Mouse (Mus musculus) adrenal gland, postnatal 4 days (tissue): ENCODE results near the gene Zfp488. TPM values are rescaled to one million over a fixed set of nuclear protein-coding genes. Genes with fewer than 3 reads are reported as not detected.

Experiments
- DNase-seq, 2 experiments: peaks; one replicate each; pipeline ENCODE4 v3.0.0; 2021 to 2022; ENCODE audit warnings: low spot score in 2 of 2, mixed read lengths in 2 of 2
- total RNA-seq, 2 experiments: library from RNA; stranded (reverse); gene quantifications; 2 replicates each; pipeline ENCODE4 v1.2.3; 2021

Zfp488 gene
- total RNA-seq, 2 experiments from 2014 or later: 0.08 to 0.17 TPM

DNA sequence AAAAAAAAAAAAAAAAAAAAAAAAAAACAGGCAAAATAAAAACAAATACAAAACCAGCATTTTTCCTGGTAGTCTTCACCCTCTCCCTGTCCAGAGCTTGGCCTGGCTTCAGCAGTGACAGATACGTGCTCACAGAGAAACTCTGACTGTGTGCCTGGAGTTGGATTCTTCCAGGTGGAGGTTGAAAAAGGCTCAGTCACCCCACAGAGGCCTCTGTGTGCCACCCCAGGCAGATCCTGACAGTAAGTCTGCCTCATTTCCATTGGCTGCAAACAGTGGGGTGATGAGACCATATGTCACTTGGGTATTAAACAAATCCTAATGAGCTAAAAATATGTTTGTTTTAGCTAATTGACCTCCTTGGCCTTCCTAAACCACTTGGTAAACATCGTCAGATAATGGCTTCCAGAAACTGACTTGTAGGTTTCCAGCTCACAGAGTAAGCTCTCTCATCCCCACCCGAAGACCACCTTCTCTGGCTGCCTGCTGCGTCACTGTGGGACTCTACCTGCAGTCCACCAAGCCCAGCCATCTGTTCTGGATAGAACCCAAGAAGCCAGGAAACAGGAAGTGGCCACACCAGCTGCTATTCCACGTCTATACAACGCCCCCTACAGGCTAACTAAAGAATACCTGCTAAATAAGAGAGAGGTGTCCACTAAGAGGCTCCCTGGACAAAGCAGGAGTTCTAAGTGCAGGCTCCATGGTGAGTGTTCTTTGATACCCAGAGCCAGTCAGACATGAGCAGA, 26.2 kb downstream of the Zfp488 start:
- no peak for DNase-seq

DNA sequence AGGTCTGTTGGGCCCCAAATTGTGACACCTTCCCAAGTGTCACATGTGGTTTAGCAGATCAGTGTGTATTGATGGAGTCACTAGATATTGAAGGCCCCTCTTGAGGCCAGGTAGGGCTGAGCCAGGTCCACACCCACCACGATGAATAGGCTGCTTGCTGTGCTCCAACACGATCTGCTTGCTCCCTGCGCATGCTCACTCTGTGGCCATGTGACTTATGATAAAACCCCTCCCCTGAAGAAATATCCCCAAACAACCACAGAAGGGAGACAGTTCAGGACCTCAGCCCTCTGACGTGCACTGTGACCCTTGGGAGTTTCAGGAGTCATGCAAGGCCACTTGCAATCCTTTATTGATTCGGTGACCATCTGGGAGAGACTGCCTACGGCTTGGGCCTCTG, 32.4 kb downstream of the Zfp488 start:
- DNase-seq: no peak

DNA sequence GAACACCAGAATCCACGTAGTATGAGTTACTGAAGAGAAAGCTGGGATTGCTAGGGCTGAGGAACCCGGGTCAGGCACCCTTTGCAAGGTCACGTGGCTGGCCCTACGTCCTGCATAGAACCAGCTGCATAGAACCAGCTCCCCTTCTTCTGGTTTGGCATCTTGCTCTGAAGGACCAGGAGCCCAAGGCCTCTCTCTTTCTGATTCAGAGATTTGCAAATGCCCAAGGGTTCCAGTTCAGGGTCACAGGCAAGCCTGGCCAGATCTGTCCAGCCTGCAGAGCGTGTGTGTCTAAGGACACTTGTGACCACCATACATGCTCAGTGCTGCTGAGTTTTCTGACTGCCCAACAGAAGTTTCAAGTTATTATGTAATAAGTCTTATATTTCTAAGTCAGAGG, 36.3 kb downstream of the Zfp488 start:
- no peak for DNase-seq

DNA sequence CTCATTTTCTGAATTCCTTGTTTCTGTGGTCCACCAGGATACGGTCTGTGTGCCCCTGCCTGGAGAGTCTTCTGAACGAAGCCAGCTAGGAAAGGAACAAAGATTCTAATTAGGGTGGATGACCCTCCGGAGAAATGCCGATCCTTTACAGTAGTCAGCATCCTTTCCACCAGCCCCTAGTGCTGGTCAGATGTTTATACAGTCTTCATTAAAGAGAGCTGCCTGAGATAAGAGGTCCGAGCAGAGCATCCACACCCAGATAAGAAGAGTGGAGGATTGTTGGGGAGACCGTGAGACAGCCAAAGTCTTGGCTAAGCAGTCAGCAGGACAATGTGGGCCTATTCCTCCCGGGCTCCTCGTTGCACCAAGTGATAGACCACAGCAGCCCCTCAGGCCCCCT, 37.8 kb downstream of the Zfp488 start, which contains the start of gene Gdf2:
TSS of gene Gdf2 (plus strand) at position 301 of the 400 bp plus-strand sequence.
- no peak for DNase-seq

DNA sequence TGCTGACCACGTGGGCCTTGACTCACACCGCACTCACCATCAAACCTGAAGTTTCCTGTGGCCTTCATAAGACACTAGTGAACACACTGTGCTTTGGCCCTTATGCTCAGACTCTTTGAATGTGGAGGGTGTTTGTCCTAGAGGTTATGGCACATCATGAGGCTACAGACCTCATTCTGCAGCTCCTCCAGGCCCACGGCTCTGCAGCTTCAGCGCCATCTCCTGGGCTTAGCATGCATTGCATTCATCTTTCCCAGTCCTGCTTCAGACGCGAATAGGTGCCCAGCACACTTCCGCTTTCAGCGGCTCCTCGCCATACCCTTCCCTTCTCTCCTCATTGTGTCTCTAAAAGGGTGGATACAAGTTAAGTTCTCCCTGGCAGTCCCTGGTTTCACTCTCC, 39.4 kb downstream of the Zfp488 start:
- DNase-seq: peak in 1 of 2 experiments; percentile 28

DNA sequence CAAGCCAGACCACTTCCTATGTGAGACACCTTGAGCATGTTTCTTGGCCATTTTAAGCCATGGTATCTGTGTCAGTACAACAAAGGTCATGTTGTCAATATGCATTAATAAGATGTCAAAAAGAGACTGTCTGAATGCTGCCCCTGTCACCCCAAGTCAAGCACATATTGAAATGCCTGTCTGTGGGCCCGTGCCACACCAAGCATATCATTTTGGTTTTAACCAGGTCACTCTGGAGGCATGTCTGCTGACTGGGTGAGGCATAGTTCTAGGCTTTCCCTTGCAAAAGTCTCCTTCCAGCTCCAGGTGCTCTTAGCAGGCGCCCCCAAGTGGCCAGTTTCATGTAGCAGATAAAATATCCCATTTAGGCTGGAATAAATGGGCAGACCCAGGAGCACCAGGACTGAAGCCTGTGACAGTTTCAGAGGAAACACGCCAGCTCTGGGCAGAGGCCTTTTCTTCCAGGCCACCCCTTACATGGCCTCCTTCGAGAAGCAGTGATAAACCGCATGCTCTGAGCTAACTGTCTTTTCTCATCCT, 44.7 kb downstream of the Zfp488 start:
- peak in 1 of 2 experiments; percentile 31 for DNase-seq

DNA sequence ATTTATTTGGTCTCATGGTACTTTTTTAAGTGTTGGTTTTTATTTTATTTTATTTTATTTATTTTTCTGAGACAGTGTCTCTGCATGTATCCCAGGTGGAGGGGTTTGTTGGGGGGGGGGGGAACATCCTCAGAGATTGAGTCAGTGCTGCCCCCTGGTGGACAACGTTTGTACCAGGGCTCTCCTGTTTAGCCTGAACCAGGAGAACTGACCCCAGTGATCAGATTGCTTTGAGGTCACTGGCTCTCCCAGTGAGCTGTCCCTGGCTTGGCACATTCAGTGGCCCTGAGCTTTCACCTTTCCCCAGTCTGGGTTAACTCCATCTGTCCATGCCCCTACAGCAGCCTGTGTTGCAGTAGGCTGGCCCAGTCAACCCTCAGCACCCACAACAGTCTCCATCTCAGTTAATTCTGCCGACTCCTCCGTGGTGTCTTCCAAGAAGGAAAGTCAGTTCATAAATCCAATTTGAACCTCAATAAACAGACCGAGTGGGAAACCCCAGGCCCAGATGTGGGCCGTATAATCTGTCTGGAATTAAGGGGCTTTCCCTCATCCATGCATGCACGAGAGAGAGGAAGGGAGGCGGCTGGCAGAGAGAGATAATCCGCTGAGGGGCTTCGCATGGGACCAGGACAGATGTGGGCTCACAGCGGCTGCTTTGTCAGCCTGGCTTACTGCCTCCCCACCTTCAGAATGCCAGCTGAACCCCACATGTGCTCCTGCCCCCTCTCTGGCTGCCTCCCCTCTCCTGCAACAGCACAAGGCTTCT, 45.4 kb downstream of the Zfp488 start:
- peak in 1 of 2 experiments; percentile 41 for DNase-seq

DNA sequence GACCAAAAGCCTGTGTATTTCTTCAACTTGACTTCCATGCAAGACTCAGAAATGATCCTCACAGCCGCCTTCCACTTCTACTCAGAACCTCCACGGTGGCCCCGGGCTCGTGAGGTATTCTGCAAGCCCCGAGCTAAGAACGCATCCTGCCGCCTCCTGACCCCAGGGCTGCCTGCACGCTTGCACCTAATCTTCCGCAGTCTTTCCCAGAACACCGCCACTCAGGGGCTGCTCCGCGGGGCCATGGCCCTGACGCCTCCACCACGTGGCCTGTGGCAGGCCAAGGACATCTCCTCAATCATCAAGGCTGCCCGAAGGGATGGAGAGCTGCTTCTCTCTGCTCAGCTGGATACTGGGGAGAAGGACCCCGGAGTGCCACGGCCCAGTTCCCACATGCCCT, 46.7 kb downstream of the Zfp488 start:
- no peak for DNase-seq

DNA sequence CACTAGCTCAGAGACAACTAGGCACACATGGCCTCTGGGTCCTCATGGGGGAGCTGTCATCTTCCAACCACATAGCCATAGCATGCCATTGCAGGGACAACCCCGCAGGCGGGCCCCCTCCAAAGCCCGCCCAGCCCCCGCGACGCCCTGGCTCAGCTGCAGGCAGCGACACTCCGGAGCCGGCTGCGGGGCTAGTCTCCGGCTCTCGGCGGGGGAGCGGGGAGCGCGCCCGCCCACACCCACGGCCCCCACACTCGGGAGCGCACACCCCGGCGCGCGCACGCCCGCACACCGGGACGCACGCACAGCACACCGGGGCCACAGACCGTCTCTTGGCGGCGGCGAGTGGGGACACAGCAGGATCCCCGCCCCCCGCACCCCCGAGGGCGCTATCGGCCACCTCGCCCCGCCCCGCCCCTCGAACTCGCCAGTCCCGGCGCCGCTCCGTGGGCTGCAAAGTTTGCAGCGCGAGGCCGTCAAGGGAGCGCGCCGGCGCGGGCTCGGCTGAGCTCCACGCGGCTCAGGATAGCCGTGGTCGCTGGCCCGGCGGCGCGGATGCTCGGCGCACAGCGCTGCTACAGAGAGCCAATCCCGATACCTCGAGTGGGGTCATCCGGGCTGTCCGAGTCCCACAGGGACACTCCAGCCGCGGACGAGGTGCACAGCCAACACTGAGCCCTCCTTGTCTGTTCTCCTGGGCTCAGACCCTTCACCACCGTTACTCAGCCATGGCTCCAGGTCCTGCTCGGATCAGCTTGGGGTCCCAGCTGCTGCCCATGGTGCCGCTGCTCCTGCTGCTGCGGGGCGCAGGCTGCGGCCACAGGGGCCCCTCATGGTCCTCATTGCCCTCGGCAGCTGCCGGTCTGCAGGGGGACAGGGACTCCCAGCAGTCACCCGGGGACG, 55.1 kb downstream of the Zfp488 start, which contains the start of gene Gdf10:
TSS of gene Gdf10 (plus strand) at position 420 of the 903 bp plus-strand sequence.
- DNase-seq: no peak

DNA sequence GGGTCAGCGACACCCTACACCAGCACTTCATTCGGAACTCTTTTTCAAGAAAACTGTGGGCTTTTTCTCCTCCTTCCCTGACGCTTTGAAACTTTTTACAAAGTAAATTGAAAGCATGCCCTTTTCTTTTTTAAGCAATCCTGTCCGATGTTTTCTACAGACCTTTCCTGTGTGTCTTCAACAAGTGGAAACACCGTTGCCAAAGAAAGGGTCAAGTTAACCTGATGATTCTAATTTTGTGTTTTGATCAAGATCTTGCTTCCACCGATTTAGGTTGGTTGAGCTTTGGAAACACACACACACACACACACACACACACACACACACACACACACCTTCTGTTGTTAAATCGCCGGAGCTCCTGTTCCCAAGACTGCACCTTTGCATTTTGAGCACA, 55.8 kb downstream of the Zfp488 start:
- DNase-seq: no peak

DNA sequence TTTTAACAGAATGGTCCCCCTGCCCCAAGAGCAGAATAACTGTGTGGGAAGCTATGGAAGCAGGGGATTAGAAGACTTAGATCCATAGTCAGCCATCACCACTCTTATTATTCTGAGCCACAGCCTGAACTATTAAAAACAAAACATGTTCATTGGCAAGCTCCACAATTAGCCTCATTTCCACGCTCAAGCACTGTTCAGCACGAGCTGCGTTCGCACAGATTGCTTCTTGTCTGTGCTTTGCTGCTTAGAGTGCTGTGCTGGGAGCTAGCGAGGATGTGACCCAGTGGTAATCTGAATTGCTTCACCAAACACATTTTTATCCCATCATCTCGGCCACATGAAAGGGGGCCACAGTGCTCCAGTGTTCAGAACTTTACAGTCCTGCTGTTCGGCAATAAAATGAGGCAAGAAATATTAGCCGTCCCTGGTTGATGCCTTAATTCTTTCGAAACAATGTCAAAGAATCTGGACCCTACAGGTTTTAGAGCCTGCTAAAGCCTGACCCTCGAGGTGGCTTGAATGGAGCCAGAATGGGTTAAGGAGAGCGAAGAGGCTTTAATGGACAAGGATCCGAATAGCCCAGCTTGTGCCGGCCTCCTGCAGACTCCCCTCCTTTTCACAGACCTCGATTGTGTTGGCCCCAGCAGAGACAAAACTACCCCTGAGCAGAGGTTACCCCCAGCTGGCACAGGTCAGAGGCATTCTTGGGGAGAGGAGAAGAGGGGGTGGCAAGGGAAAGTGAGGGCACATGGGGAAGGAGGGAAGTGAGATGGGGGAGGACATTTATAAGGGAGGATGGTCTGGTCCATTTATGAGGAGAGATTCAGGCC, 57.6 kb downstream of the Zfp488 start:
- DNase-seq: no peak

Other genes starting within 250 kb of the Zfp488 start
- 10 to 100 TPM; 10.9 to 11.6 TPM for gene Gdf10, start 55.2 kb downstream of the Zfp488 start, total RNA-seq
- gene Gdf2, start 37.7 kb downstream of the Zfp488 start, total RNA-seq: 1 to 10 TPM in 1 of 2 experiments, under 1 TPM in 1; 0.25 to 1.5 TPM
- not detected for gene Rbp3, start 24.8 kb downstream of the Zfp488 start, total RNA-seq
- not detected for gene Gm30083, start 36.4 kb upstream of the Zfp488 start, total RNA-seq
- gene Gm5460, start 38.0 kb upstream of the Zfp488 start, total RNA-seq: not detected
- not detected for gene Antxrl, start 73.9 kb upstream of the Zfp488 start, total RNA-seq
- gene Anxa8, start 107.2 kb upstream of the Zfp488 start, total RNA-seq: 1 to 10 TPM; 3.7 to 4.0 TPM
- gene A630023A22Rik, start 124.0 kb upstream of the Zfp488 start, total RNA-seq: not detected
- under 1 TPM in 1 of 2 experiments, not detected in 1; 0.20 TPM for gene Npy4r, start 173.7 kb upstream of the Zfp488 start, total RNA-seq
- gene Gprin2, start 222.9 kb upstream of the Zfp488 start, total RNA-seq: 1 to 10 TPM; 3.0 to 3.9 TPM
- gene Syt15, start 240.8 kb upstream of the Zfp488 start, total RNA-seq: 1 to 10 TPM; 1.1 to 1.3 TPM